Mouse (Mus musculus): ENCODE measurements around the gene Polr2b.

- TF ChIP-seq POLR2A (IDR thresholded peaks at IDR 0.05; ENCODE audit: insufficient read depth, low read depth, low read length): no peak
- TF ChIP-seq CTCF (IDR thresholded peaks at IDR 0.05): no peak
- no peak for TF ChIP-seq EP300 (IDR thresholded peaks at IDR 0.05; ENCODE audit: insufficient read depth, low read depth, low read length)
These were observed 32.7 kb upstream of the Polr2b start for GRCm38 (mm10) chr5:77277204-77277603.

All from heart, adult 2 months (tissue).